Mouse (Mus musculus): ENCODE data around the gene Sgpp2.

Sgpp2 gene

DNA sequence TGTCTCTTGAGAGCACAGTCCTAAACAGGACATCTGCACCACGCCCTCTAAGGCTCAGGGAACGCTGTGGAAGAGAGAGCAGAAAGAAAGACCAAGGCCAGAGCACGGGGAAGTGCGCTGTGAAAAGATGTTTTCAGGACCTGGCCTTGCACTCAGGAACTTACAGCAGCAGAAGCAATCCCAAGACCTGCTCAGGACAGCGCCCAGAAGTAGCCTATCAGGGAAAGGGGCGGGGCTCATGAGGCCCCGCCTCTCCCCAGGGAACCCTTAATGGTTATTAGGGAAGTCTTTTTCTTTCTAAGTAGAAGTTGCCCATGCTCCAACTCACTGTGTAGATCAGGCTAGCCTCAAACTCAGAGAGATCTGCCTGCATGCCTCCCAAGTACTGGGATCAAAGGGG, 102.5 kb downstream of the Sgpp2 start:
- DNase-seq, result no peak

- DNase-seq, result no peak
These were observed 104.3 kb downstream of the Sgpp2 start for GRCm38 (mm10) chr1:78414421-78414820.

- no peak for DNase-seq
These were observed 107.2 kb downstream of the Sgpp2 start for GRCm38 (mm10) chr1:78417154-78417911.

DNA sequence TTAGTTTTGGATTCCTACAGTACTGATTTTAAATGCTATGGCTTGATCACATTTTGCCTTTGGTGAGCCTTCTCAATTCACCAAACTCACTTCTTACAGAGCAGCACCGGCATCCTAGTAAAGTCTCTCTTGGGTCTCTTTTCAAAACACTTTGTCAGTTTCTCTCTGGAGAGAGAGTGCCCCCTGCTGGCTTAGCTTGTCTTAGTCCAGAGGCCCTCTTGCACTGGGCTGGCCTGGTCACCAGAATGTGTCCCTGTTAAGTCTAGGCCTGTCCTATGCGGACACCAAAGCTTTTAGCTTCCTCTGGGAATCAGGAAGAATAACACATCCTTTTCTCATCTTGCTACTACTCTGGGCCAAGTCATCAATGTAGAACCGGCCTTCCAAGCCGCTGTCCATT, 109.4 kb downstream of the Sgpp2 start:
- peak; percentile 74 for DNase-seq

- no peak for DNase-seq
These were observed 110.1 kb downstream of the Sgpp2 start for GRCm38 (mm10) chr1:78420271-78420670.

GRCm38 (mm10) chr1:78421749-78422148, 111.6 kb downstream of the Sgpp2 start:
- no peak for DNase-seq

DNA sequence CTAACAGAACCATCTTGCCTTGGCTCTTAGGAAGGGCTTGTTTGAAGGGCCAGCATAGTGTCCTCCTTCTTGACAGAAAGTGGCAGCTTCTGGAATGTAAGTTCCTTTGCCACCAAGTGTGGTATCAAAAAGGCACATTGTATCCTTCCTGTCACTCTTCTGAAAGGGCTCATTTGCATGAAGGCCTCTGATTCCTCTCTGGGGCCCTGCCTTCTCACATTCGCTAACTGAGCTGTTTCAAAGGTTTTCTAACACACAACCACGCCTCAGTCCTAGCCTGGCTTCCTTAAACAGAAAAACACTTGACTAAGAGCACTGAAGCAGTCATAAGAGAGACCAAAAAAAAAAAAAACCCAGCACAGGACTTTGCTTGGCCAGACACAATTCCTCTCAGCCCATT, 112.4 kb downstream of the Sgpp2 start:
- DNase-seq, result no peak

- no peak for DNase-seq
These were observed 114.7 kb downstream of the Sgpp2 start for GRCm38 (mm10) chr1:78424848-78425247.

- DNase-seq, result no peak
These were observed 115.2 kb downstream of the Sgpp2 start for GRCm38 (mm10) chr1:78425309-78425708.

DNA sequence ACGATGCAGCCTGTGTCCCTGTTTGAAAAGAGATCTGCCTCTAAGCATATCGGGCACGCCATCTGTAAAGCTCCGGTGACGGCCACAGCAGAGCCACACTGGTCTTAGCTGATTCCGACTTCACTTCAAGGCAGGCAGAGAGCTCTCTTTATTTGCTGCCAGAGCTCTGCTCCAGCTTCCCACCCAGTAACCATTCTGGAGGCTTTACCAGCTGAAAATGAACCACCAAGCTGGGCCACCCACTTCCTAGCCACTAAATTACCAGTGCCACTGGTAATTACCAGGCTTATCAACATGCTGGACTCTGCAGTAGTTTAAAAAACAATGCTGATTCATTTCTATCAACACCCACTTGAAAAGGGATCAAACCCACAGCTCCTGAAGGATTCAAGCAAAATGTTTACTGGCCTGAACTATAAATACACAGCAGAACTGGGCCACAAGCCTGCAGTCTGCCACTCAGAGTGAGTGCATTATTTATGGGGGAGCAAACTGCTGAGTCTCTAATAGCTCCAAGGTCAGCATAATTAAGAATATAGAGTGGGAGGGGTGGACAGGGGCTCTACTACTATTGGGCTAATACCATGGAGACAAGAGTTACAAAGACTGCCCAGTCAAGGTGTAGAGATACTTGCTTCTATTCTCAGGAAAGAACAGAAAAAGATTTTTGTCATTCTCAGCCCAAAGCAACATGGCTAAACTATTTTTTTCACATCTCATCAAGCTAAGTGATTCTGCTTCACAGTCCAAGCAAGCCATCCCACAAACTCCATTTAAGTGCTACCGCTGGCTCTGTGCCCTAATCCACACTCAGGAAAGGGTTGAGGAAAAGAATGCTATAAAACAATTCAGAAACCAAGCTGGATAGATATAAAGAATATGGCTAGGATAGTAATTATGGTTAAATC, 115.9 kb downstream of the Sgpp2 start:
- no peak for DNase-seq

GRCm38 (mm10) chr1:78426841-78427240, 116.7 kb downstream of the Sgpp2 start:
- DNase-seq, result no peak

GRCm38 (mm10) chr1:78428851-78429250, 118.7 kb downstream of the Sgpp2 start:
- DNase-seq, result no peak

DNA sequence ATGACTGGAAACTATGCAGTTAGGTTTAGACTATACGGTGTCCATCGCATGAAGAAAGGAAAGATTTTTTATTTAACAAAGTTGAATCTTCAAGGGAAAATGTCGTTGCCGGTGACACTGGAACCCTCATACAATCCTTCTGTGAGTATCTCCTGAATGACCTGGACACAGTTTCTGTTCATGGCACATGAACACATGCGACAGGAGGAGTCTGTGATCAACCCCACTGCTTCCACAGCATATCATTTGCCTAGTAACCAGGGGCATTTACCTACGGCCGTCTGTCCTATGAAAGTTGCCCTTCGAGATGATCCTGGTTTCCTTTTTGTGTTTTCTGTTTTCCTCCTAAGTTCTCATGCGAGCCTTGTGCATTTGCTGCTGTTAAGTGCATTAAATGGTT, 123.3 kb downstream of the Sgpp2 start:
- no peak for DNase-seq

DNA sequence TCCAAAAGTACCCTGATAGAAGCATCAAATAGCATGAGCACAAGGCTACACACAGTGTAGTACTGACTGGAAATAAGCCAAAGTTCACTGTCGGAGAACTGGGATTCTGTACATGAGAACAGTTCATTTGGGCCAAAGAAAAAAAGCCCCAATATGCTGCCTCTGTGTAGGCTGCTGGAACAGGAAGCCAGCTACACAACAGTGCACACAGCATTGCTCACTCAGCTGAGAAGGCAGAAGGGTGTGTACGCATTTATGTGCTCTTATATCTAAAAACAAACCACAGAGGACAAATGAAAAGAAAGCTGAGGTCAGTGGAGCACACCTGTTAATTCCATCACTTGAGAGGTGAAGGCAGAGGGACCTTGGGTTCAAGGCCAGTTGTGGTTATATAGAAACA, 125.8 kb downstream of the Sgpp2 start:
- DNase-seq, result no peak

DNA sequence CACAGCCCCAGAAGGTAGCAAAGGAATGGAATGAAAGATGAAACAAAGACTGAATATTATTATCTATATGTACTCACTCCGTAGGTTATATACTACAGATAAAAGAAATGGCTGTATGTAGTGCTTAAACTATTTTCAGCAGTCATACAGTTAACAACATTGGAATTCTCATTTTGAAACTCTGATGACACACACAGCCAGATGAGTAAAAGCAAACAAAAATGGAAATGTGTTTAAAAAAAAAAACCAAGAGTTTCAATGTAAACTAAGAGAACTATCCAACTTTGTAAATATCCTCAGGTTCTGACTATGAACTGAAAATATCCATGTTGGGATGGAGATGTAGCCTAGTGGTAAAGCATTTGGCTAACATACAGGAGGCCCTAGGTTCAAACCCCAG, 126.3 kb downstream of the Sgpp2 start:
- no peak for DNase-seq

GRCm38 (mm10) chr1:78437150-78437549, 127.0 kb downstream of the Sgpp2 start:
- DNase-seq, result no peak

DNA sequence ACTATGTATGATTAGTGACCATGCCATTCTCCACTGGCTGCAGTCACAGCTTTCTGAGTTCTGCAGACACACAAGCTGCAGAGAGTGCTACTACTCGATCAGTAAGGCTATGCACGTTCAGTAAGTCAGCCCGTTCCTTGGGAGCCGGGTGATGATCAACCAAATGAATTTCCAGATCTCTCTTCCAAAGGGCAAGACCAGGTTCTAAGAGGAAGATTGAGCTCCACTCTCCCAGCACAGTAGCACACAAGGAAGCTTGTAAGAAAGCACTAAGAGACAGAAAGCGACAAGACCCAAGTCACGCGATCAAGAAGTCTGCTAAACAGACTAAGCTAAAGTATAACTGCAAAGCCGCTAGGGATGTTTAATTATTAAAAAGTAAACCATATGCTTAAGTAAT, 130.6 kb downstream of the Sgpp2 start:
- no peak for DNase-seq

- no peak for DNase-seq
These were observed 132.9 kb downstream of the Sgpp2 start for GRCm38 (mm10) chr1:78443056-78443455.

DNA sequence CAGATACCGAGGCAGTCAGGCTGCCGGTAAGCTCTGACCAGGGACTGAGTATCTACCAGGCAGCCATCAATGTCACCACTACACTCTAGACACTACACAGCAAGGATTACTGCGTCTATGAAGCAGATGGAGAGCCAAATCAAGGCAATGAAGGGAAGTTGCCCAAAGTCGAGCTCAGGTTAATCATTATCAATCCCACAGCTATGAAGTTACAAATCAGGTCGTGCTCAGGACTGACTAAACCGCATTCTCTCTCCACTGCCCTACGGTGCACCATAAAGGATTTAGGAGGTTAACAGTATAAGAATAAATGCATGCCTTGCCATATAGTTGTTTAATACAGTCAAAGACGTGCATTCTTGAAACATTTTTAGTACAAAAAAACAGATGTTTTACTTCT, 136.1 kb downstream of the Sgpp2 start:
- DNase-seq, result no peak

DNA sequence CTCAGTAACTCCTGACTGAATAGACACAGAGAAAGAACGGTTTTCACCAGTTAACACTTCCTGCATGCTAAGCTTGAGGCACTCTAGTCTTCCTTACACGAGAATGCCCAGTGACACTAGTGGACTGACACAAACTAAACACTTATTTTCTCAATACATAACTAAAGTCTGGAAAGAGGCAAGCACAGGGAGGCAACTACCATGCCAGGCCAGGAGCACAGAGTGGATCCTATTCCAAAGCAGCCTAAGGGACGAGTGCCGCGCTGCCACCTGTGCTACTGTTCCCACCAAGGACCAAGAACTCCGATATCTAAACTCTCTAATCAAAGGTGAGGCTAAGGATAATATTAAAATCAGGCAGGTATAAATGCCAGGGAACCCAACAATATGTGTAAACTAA, 136.6 kb downstream of the Sgpp2 start:
- DNase-seq, result no peak

- no peak for DNase-seq
These were observed 137.9 kb downstream of the Sgpp2 start for GRCm38 (mm10) chr1:78448091-78448490.

DNA sequence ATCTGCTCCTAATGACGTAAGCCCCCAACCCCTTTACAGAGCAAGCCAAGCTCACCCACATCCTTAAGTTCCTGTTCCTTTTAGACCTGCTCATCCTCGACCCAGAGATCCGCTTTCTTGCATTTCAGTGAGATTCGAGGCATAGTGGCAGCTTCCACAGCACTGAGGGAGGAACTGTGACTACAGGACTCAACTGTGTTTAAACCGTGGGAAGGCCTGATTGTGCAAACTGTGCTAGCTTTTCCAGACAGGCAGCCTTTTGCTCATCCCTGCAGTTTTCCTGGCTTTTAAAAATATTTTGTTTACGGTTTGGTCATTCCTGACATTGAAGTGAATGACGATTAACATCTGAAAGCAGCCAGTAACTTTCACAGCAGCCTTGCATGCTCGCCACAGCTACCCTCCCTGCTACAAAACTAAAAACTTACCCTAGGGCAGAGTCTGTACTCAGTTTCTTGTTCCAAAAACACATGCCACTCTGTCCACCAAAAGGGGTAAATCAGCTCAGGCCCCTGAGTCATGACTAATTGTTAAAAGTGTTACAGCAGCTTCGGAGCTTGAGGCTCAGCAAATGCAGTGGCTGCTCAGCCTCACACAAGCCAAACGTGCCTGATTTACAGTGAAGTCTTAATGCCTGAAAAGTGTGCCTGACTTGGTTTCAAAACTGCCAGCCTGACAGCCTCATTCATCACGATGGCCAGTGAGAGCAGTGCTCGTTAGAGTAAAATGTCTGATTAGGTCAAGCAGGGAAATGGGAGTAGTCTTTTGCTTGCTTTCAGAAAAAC, 141.1 kb downstream of the Sgpp2 start:
- DNase-seq, result no peak

- DNase-seq, result no peak
These were observed 142.4 kb downstream of the Sgpp2 start for GRCm38 (mm10) chr1:78452544-78452943.

All from thymus, postnatal 4 days (tissue).